Mouse (Mus musculus) left cerebral cortex, adult 6 months (tissue): ENCODE results near the gene Slc16a8. TPM values are rescaled to one million over a fixed set of nuclear protein-coding genes. Genes with fewer than 3 reads are reported as not detected.

Experiments
- long read RNA-seq, 2 experiments: library from polyadenylated mRNA; unstranded; transcript quantifications; one replicate each; pipeline ENCODE4 v2.0.0; 2019 to 2020
- polyA plus RNA-seq: library from polyadenylated mRNA; unstranded; fragments of <200 nt; fragmentation: Nextera tagmentation; gene quantifications from 2 replicates; pipeline ENCODE4 v1.2.3, GENCODE M21; 2021

Gene Slc16a8
- 0.30 TPM in 1 of 2 replicates, not detected in the other for polyA plus RNA-seq
- long read RNA-seq, experiment 1, partial matches to known transcripts, result 0 of 3 reads
- long read RNA-seq, experiment 1, other reads (novel, unspliced or antisense), result 0 of 3 reads
- long read RNA-seq, experiment 2, result 0 reads

GRCm38 (mm10) chr15:79254661-79255060, at the start of gene Slc16a8:
Slc16a8 (minus strand) TSS chr15:79254761.

GRCm38 (mm10) chr15:79285399-79285798, 30.8 kb upstream of the Slc16a8 start, which contains the start of gene Baiap2l2:
Baiap2l2 (minus strand) TSS chr15:79285537.

GRCm38 (mm10) chr15:79229058-79229821, 25.3 kb downstream of the Slc16a8 start, which contains the start of the genes Pick1 and Gm49486:
Pick1 (plus strand) TSS chr15:79229173.
Gm49486 (plus strand) TSS chr15:79229391.

Other genes with a start within 250 kb of the Slc16a8 start
- 61.5 and 63.8 TPM in 2 replicates for gene H1f0, start 226.3 kb downstream of the Slc16a8 start, polyA plus RNA-seq
- 0.16 and 0.34 TPM in 2 replicates for gene Galr3, start 212.9 kb downstream of the Slc16a8 start, polyA plus RNA-seq
- gene Ankrd54, start 191.9 kb downstream of the Slc16a8 start, polyA plus RNA-seq, result 22.1 and 28.1 TPM in 2 replicates
- gene Eif3l, start 179.6 kb downstream of the Slc16a8 start, polyA plus RNA-seq, result 90.8 and 101 TPM in 2 replicates
- 2.9 and 6.4 TPM in 2 replicates for gene Micall1, start 145.9 kb downstream of the Slc16a8 start, polyA plus RNA-seq
- 149 and 159 TPM in 2 replicates for gene Polr2f, start 113.8 kb downstream of the Slc16a8 start, polyA plus RNA-seq
- 16.3 and 16.6 TPM in 2 replicates for gene 1700088E04Rik, start 113.5 kb downstream of the Slc16a8 start, polyA plus RNA-seq
- 6.5 and 34.2 TPM in 2 replicates for gene Sox10, start 89.5 kb downstream of the Slc16a8 start, polyA plus RNA-seq
- 19.2 and 25.6 TPM in 2 replicates for gene Pick1, start 25.6 kb downstream of the Slc16a8 start, polyA plus RNA-seq
- gene Gm49486, start 25.4 kb downstream of the Slc16a8 start, polyA plus RNA-seq, result 0.15 and 0.39 TPM in 2 replicates
- 2.3 and 6.7 TPM in 2 replicates for gene Baiap2l2, start 30.8 kb upstream of the Slc16a8 start, polyA plus RNA-seq
- 9.1 and 12.3 TPM in 2 replicates for gene Pla2g6, start 73.6 kb upstream of the Slc16a8 start, polyA plus RNA-seq
- 0.22 and 0.24 TPM in 2 replicates for gene Maff, start 91.9 kb upstream of the Slc16a8 start, polyA plus RNA-seq
- 80.6 and 99.2 TPM in 2 replicates for gene Tmem184b, start 148.8 kb upstream of the Slc16a8 start, polyA plus RNA-seq
- gene Csnk1e, start 200.8 kb upstream of the Slc16a8 start, polyA plus RNA-seq, result 31.5 and 64.5 TPM in 2 replicates